Mouse (Mus musculus) ZHBTc4 (cell line): Measurements from ENCODE around the gene Asap3.

ENCODE experiments used
- DNase-seq: peaks from one replicate; pipeline ENCODE4 v3.0.0-alpha.2; 2011; ENCODE audit warnings: low read depth, low spot score

The Asap3 gene

DNA sequence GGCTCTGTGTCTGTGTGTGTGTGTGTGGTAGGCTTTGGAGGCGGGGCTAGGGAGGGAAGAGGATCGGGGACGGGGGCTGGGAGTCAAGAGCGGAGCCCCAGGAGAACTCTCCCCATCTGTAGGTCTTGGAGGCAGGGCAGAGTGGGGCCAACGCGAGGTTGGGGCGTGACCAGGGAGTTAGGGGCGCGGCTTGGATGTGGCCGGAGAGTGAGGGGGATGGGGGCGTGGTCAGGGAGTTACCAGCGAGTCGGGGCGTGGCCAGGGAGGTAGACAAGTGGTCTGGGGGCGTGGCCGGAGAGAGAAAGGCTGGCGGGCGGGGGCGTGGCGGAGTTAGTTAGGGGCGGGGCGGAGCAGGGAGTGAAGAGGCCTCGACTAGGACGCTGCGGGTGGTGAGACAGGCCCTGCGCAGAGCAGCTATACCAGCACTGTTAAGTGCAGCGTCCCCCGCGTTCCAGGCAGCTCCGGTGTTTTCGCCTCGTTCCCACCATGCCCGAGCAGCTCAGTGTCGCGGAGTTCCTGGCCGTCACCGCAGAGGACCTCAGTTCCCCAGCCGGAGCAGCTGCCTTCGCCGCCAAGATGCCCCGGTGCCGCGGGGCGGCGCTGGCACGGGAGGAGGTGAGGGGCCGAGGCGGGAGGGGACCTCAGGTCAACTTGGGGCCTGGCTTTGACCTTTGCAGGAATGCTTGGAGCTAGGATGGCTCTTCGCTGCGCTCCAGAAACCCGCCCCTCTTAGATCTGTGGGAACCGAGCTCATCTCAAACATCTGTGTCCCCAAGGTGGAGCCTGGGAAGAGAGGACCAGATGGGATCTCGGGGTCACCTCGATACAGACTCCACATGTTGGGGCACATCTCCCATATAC is at the start of gene Asap3:
Asap3 (plus strand) TSS at position 333 of the 861 bp plus-strand sequence.
- DNase-seq: peak; percentile 98

DNA sequence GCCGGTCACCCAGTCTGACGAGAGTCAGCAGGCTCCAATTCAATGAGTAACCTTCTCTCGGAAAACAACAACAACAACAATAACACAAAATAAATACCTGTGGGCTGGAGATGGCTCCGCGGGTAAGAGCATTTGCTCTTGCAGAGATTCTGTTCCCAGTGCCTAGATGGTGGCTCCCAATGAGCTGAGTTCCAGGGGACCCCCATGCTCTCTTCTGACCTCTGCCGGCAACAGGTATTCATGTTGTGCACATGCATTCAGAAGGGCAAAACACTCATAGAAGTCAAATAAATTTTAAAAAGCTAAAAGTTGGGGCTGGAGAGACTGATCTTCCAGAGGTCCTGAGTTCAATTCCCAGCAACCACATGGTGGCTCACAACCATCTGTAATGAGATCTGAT is 47.7 kb upstream of the Asap3 start:
- no peak for DNase-seq

DNA sequence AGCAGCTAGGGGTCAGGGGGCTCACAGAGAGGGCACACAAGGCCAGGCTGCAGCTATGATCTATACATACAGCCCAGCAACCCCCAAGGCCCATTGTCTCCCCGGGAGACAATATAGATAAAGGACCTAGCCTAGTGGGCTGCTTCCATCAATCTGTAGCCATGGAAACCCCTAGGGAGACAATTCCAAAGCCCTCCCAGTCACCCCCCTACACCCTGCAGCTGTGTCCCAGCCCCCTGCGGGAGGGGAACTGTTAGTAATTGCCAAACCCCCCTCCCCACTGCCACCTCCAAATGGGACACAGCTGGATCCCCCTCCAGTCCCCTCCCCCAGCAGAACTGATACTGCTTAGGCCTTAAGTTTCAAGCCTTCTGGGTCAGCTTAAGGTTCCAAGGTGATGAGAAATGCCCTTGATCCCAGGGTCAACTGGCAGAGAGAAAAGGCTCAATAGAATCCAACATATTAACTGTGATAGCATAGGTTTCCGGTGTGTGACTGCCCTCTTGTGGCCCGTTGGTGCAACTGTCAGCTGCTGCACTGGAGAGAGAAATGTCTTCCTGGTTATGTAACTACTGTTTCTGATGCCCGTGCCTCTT is 46.3 kb upstream of the Asap3 start:
- DNase-seq: peak; percentile 87

DNA sequence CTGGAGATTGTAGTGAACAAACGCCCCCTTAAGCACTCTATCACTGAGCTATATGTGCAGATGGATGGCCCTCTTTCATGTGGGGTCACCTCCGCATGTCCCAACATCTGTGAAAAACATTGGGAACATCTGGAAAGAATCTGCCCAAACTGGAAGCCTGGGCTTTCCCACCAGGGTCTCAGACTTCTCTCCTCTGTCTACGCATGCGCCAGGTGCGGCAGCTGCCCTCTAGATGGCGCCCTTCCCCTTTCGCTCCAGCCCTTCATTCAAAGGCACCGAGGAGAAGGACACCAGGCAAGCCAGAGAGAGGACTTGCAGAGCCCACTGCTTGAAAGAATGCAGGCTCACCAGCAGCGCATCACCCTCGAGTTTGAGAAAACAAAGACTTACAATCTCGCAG is 42.7 kb upstream of the Asap3 start:
- DNase-seq: peak; percentile 92

DNA sequence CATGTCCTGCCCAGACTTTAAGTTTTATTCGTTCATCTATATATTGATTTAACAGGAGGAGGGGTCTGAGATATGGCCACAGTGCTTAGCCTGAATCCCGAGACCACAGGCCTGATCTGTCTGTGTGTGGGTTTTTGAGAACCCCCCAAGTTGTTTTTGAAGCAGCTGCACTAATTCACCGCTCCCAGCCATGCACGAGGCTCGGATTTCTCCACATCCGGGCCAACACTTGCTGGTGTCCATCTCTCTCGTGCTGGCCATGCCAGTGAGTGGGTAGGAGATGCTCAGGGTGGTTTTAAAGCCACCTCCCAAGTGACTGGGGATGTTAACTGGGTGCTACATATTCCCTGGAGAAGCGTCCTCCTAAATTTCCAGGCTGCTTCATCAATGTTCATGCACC is 41.2 kb upstream of the Asap3 start:
- no peak for DNase-seq

DNA sequence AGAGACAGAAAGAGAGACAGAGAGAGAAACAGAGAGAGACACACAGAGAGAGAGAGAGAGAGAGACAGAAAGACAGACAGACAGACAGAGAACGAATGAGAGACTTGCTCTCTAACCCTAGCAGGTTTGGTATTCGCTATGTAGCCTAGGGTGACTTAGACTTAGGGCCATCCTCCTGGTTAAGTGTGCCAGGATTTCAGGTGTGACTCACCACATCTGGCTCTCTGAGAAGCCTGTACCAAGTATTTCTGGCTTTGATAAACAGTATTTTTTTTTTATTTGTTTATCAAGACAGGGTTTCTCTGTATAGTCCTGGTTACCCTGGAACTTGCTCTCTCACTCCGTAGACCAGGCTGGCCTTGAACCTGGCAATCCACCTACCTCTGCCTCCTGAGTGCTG is 38.5 kb upstream of the Asap3 start:
- no peak for DNase-seq

DNA sequence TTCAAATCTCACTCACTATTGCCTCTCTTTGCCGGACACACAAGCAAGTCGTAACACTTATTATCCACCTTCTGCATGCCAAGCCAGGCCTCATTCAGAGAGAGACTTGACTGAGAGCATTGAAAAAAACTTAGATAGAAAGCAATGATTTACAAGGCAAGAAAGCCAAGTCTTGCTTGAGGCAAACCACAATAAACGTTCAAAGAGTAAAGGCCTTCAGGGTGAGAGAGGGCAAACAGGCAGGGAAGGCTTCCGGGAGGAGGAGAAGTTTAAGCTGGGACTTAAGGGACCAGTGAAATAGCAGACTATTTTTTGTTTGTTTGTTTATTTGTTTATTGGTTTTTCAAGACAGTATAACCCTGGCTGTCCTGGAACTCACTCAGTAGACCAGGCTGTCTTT is 35.8 kb upstream of the Asap3 start:
- no peak for DNase-seq

DNA sequence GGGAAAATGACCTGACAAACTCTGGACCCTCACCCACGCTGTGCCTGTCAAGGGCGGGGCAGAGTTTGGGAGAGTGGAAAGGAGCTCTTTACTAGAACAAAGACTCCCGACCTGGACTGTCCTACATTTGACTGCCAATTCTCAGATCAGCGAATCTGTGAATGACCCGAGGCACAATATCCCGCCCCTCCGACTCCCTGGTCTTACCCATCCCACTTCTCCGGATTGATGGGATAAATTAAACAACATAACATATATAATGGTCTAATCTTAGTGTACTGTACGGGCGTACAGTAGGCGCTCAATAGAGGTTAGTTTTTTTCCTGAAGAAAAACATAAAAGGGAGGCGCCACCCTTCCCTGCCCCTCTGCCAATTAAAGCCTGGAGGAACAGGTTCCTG is 34.7 kb upstream of the Asap3 start:
- peak; percentile 40 for DNase-seq

DNA sequence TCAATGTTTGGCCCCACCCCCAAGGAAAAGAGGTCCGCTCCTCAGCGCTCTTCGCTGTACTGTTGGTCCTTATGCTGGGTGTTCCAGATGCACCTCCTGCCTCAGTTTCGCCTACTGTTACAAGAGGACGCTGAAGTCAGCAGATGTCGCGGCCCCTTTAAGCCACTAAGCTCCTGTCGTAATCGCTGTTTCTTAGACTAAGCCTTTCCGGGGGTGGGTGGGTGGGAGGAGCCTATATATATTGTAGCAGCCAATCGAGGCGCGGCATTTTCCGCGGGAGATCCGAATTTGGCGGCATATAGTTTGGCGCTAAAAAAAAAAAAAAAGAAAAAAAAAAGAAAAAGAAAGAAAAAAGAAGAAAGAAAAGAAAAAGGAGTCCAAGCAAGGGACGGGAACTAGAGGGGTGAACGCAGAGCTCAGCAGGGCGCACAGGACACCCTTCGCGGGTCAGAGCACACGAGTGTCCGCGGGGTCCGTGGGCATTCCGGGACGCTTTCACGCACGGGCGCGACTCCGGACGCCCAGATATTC is 34.1 kb upstream of the Asap3 start, which contains the start of gene E2f2:
E2f2 (plus strand) TSS at position 384 of the 531 bp plus-strand sequence.
- DNase-seq: peak; percentile 79

DNA sequence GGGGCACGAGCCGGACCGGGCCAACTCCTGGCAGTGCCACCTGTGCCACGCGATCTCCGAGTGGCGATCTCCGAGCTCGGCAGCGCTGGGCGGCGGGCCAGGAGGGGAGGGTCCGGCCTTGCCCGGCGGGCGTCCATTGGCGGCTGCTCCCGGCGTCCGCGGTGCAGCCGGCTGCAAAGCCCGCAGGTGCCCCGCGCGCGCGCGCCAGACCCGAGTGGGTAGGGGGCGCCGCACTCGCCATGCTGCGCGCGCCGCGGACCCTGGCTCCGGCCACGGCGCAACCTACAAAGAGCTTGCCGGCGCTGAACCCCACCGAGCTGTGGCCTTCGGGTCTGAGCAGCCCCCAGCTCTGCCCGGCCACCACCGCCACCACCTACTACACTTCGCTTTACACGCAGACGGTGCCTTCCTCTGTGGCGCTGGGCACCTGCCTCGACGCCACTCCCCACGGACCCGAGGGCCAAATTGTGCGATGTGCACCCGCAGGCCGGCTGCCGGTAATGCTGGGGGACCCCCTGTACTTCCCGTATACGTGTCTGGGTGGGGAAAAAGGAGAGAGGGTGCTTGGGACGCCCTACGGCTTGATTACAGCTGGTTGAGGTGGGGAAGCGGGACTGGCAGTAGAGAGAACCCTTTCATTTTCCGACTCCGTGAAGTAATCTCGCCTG is 33.5 kb upstream of the Asap3 start:
- DNase-seq: peak; percentile 36

DNA sequence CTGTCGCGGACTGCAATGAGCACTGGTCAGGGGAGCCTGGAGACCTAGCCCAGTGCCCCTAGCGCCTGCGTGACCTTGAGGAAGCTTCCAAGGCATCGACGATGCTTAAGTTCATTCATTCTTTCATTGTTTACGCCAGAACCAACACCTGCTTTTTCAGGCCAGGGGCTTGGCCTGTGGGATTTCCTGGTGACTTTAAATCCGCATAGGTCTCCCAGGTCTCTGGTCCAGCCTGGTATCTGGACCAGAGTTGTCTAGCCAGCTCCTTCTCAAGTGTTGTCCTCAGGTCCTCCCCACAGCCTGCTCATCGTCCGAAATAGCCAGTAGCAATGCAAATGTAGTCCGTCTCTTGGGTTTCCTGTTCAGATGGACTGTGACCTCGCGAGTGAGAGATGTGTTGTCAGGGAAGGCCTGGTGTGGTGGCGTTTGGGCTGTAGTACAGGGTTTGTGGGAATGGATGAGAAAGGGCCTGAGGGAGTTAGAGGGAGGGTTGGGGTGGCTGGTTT is 32.9 kb upstream of the Asap3 start:
- peak; percentile 43 for DNase-seq

DNA sequence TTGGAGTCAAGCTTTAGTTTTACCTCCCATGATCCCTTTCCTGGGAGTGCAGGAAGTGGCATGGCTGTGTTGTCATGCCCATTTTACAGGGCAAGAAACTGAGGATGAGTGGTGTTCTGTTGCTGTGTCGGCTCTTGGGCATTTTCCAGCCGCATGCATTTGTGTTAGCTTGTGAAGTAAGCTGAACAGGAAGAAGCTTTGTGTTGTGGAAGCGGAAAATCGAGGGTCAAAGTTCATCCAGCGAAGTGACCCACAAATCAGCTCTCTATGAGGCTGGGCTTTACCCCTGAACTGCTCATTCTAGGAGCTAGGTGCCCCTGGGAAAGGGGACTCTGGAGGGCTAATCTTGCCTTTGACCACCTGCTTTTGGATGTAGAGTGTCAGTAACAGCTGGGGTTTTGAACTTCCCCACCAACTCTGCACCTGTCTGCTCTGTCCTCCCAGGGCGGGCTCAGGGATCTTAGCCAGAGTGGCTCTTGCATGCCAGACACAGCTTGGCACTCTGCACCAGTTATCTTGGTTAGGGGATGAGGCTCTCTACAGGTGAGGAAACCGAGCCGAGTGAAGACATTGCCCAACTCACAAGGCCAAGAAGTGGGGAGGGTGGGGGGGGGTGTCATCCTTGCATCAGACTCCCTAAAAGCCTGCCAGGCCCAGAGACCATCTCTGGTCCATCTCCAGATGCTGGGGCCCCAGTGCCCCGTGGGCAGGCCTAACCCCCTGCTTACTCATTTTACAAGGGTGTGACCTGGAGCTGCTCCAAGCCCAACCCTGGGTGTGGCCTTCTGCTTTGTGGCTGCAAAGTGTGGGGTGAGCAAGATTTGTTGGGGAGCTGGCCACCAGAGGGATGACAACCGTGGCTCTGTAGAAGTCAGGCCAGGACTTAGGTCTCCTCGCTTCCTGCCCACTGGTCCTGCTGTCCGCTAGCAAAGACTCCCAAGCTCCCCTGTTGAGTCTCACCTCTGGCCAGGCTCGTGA is 31.7 kb upstream of the Asap3 start:
- no peak for DNase-seq

DNA sequence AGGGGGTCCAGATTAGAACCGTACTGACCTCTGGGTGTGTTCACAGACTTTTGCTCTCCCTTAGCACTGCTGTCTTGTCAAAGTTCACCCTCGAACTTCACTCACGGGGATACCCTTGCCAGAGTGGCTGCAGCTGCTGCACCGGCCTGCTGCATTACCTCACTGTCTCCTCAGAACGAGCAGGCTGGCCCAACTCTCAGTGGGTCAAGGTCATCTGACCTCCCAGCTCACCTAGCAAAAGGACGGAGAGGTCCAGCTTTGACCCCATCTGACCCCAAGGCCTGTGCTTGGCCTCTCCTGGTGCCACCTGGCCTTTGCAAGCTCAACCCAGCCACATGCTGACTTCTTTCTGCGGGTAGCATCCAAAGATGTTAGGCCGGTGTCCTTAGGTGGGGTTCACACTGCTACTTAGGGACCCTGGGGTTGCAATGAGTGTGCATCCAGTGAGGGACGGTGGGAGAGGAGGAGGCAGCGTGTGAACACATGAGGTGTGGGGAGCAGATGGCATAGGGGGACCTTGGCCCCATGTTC is 30.1 kb upstream of the Asap3 start:
- DNase-seq: no peak

DNA sequence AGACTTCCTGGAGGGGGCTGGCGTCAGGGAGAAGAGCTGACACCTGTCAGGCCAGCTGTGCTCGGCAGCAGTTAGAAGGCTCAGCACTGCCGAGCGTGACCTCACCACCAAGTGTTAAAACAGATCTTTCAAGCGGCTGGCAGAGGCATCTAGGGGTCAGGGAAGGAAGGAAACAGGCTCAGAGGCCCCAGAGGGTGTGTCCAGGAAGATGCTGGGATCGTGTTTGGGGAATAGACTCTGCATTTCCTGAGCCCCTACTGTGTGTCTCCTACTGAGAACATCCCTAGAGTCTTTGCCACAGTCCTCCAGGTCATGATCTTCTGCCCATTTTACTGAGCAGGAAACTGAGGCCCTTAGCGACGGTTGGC is 28.9 kb upstream of the Asap3 start:
- peak; percentile 62 for DNase-seq

DNA sequence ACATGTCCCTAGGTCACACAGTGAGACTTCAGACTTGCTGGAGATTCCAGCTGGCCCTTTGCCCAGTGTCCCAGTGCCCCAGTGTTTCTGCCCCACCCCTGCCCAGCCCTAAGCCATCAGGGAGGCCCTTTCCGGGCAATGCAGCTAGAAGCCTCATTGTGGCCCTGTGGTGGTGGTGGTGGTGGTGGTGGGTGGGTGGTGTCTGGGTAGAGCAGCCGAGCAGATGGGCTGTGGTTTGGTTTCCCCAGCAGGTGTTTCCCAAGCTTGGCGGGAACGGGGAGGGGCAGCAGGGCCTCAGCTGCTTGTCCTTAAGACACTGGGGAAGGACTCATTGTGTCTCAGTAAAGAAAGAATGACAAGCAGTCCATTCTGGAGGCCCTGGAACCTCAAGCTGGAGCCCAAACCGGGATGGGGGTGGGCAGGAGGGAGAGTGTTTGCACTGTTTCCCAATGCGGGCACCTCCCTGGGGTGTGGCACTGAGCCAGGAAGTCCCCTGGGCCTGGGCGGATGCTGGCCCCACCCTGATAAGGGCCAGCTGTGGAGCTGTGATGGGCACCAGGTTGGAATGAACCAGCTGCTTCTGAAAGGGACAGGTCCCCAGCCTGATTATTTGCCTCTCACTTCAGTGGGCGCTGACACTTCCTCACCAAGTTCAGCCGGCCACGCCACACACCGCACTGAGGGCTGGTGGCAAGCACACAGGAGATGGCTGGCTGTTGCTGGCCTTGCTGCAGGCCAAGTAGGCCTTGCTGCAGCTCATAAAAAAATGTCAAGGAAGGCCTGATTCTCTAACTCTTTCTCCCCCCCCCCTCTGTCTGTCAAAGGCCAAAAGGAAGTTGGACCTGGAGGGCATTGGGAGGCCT is 28.3 kb upstream of the Asap3 start:
- DNase-seq: peak; percentile 56

DNA sequence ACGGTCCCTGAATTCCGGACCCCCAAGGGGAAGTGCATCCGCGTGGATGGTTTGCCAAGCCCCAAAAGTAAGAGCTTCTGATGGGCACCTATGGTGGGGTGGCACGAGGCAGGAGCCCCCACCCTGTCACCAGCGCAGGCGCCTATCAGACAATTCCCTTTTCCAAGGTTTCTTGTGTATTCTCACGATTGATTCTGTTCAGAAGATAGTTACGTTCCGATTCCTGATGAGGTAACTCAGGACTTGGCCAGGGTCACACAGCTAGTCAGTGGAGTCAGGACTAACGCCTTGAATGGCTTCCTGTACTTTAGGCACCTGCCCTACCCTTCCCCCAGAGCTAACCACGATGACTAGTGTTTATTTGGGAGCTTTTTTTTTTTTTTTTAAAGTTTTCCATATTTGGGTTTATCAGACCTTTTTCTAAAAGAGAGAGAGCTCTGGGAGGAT is 27.7 kb upstream of the Asap3 start:
- no peak for DNase-seq

DNA sequence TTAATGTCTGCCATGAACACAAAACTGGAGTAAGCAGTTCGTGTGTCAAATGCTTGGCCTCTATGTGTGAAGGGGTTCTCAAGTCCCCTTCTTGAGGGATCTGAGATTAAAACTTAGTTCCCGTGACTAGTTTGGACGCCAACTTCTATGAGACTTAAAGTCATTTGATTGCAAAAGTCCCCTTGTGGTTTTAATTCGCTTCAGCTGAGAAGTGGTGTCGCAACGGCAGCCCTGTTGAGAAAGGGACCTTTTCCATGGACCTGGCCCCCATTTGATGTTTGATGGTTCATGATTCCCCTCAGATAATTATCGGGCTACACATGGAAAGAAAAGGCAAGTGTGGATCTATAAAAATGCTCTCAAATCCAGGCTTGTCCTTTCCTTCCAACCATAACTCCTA is 26.7 kb upstream of the Asap3 start:
- DNase-seq: no peak

DNA sequence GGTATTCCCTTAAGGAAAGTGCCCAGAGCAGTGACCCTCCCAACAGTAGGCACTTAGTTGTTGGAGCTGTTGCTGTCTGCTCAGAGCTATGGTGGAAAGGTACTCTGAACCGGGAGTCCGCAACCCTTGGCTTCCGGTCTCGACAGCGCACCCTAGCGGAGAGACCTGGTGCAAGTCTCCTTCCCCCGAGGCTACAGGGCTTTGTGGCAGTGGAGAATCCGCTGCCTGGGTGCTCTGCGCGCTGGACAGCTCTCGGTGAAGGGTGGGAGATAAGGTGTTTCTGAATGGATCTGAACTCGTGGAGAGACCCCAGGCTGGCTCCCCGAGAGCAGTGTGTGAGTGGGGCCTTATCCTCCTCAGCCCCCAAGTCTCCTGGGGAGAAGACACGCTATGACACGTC is 26.2 kb upstream of the Asap3 start:
- DNase-seq: peak; percentile 96

DNA sequence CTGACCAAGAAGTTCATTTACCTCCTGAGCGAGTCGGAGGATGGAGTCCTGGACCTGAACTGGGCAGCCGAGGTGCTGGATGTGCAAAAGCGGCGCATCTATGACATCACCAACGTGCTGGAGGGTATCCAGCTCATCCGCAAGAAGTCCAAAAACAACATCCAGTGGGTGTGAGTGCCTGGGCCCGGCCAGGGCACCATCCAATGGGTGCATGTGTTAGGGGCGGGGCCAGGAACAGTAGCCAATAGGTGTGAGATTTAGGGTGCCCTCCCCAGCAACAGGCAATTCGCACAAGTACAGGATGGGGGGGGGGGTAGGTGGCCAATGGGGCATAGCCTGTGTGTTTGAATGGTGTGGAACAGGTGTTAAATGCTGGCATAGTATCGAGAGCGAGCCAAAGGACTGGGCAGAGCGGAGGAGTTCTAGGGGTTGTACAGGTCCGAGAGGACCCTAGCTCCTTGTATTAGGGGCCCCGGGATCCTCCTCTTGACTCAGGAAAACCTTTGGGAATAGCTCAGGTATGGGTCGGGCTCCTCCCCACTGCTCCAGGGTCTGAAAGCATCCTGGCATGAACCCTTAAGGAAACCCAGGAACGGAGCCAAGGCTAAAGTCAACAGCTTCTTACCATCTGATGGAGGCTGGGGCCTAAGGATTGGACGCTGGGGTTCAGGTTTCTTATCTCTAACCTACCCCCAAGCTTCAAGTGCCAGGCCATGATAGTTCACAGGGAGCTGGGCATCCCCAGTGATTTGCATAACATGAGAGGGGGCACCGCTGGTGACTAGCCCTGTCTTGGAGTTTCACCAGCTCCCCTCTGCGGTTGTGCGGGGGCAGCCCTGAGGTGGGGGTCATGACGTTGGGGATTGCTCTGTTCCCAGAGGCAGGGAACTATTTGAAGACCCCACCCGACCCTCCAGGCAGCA is 25.5 kb upstream of the Asap3 start:
- DNase-seq: peak; percentile 96
